Mouse (Mus musculus) left cerebral cortex, adult 11 months (tissue): Measurements from ENCODE around the gene Klhl18.

Source experiments
- DNase-seq: peaks from one replicate; pipeline ENCODE4 v3.0.0; 2022; ENCODE audit warnings: low spot score

Klhl18 gene

GRCm38 (mm10) chr9:110476124-110477091 is at the start of gene Klhl18, which contains the start of gene Kif9:
Gene Klhl18 (minus strand): TSS chr9:110476694.
Gene Kif9 (plus strand): TSS chr9:110476958.
- peak; percentile 96 for DNase-seq

- no peak for DNase-seq
Observed at GRCm38 (mm10) chr9:110525737-110526136, 49.2 kb upstream of the Klhl18 start.

GRCm38 (mm10) chr9:110490913-110491312 is 14.4 kb upstream of the Klhl18 start:
- no peak for DNase-seq

GRCm38 (mm10) chr9:110488841-110489240 is 12.3 kb upstream of the Klhl18 start:
- no peak for DNase-seq

GRCm38 (mm10) chr9:110478639-110479038 is 2.1 kb upstream of the Klhl18 start:
- no peak for DNase-seq

DNA sequence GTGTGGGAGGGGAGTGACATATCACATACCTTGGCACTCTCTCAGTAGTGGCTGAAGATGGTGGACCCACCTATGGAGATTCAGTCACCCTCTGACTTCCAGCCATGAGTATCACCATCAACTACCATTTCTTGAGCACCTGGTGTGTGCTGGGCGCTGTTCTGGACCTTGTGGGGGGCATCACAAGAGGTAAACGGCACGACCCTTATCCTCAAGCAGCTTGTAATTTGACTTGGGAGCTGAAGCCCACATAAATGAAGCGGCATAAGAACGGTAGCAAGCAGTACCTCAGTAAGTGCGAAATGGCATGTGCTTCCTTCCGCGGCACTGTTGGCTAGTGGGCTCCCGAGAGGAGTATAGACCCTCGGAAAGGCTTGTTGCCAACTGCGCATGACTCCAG is 1.5 kb upstream of the Klhl18 start:
- no peak for DNase-seq

DNA sequence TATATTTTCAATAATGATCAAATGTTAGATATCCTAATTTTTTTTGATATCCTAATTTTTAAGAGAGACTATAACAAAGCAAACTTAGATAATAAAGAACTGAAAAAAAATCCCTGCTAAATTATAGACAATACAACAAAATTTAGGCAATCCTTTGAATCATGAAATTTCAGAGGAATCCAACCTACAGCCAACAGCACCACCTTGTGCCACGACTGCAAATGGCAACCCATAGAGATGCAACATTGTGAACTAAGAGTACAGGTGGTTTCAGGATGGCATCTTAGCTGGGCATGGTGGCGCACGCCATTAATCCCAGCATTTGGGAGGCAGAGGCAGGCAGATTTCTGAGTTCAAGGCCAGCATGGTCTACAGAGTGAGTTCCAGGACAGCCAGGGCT is 10.3 kb downstream of the Klhl18 start:
- DNase-seq: no peak

DNA sequence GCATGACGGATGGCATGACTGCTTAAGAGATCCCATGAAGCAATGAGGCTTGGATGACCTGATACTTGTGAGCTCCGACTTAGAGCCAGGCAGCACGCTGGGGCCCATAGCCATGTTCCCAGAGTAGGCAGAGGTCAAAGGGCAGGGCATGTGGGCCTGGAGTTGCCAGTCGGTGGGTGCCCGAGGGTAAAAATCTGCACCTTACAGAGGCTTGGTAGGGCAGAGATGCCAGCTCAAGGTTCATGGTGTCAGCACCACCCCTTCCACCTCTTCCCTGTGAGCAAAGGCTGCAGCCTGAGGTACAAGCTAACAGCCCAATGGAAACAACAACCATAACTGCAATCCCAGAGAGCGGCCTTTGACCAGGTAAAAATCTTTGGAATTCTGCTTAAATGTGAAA is 11.2 kb downstream of the Klhl18 start:
- DNase-seq: no peak

DNA sequence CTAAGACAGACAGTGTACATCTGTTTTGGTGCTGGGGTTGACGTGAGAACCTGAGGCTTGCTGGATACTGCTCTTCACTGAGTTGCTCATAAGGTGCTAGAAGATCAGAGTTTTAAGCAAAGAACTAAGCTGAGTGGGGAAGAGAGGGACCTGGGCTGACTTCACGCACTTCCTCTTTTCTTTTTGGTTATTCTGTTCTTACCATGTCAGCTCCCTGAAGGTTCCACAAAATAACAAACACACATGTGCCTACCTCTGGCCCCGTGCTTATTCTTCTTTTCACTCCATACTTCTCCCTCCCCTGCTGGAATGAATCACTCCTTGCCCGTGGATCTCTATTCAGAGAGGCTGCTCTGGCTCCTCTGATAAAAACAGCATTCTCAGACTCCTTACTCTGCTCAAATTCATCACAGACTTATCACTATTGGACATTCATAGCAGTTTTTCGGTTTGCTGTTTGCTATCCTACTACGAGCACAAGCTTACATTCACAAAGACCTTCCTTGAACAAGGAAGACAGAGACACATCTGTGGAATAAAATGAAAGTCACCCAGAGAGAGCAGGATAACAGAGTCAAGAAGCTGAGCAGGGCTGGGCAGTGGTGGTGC is 12.4 kb downstream of the Klhl18 start:
- DNase-seq: no peak

- DNase-seq: no peak
Observed at GRCm38 (mm10) chr9:110462321-110462720, 14.2 kb downstream of the Klhl18 start.

GRCm38 (mm10) chr9:110460884-110461815 is 15.3 kb downstream of the Klhl18 start:
- no peak for DNase-seq

DNA sequence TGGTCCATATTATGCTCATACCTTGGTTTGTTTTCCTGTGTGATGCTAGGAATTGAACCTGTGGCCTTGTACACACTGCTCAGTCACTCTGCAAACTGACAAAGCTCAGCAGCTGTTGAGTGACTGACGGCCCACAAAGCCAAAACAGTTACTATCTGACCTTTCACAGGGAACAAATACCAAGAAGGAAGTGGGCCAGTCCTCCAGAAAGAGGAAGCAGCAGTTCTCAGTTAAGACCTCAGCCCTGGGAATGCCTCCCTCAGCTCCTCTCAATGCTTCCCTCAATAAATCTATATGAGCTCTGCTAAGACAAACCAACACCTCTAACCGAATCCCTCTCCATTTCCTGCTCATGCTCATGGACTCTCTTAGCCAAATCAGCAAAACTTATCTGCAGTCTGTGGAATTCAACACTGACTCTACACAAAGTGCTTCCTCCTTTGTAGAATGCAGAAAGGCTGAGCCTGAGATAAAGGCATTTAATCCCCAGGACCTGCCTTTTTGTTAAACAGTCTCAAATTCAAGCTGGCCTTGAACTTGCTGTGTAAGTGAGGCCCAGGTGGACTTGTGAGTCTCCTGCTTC is 17.3 kb downstream of the Klhl18 start:
- no peak for DNase-seq

- DNase-seq: no peak
Observed at GRCm38 (mm10) chr9:110457926-110458325, 18.6 kb downstream of the Klhl18 start.

DNA sequence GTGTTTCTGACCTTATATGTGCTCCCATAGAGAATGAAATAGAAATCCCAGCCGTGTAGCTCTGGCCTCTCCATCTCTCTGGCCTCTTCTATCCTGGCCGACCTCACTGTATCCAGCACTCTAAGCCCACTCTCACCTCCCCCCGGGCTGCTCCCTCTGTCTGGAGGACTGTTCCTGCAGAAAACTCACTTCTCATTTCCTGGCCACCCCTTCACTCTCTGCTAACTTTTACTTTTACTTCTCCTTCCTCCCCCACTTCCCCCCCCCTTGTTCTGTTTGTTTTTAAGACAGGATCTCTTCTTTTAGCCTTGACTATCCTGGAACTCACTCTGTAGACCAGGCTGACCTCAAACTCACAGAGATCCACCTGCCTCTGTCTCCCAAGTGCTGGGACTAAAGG is 24.0 kb downstream of the Klhl18 start:
- DNase-seq: no peak

- DNase-seq: peak; percentile 65
Observed at GRCm38 (mm10) chr9:110448857-110449617, 27.5 kb downstream of the Klhl18 start.

- no peak for DNase-seq
Observed at GRCm38 (mm10) chr9:110448356-110448755, 28.1 kb downstream of the Klhl18 start.

DNA sequence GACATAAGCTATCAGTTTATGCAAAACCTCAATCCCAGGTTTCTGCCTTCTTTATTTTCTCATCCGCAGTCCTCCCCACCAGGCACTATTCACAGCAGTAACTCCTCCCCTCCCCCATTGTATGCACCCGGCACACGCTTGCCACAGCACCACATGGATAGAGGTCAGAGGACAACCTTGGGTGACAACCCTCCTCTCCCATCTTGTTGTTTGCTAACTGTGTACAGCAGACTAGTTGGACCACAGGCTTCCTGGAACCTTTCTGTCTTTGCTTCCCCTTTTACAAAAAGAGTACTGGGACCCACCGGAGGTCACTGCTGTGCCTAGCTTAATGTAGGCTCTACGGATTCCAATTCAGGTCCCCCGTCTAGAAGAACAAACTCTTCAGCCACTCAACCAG is 35.9 kb downstream of the Klhl18 start:
- DNase-seq: no peak

GRCm38 (mm10) chr9:110440049-110440448 is 36.4 kb downstream of the Klhl18 start:
- DNase-seq: no peak

- DNase-seq: no peak
Observed at GRCm38 (mm10) chr9:110436041-110436440, 40.5 kb downstream of the Klhl18 start.

DNA sequence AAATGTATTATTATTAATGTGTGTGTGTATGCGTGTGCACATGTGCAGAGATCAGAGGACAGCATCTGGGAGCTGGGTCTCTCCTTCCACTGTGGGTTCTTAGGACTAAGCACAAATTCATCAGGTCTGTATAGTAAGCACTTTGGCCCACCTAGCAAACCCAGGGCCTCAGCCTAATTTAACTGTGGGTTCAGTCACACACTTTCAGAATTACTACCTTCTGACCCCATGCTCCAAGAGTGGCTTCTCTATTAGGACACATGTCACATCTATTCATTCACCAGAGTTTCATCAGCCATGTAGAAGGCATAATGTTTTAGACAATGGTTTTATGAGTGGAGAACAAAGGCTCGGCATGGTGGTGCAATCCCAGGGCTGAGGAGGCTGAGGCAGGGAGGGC is 43.4 kb downstream of the Klhl18 start:
- no peak for DNase-seq

DNA sequence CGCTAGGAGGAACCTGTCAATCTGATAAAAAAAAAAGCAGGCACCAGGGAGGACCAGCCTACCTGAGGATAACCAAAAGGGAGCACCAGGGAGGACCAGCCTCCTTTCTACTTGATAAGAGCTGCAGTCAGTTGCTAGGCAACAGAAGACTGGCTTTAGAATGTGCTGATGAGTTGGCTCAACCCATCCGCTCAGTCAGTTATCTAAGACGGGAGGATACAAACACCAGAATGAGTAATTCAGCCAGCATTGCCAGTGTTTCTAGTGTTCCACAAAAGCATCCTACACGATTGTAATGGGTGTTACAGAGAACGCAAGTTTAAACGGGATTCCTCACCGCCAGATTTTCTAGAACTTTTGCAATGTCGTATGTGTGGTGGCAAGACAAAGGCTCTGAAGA is 45.3 kb downstream of the Klhl18 start:
- peak; percentile 41 for DNase-seq
